Comparison of ENCODE assay signal across 11 mouse cellular contexts in the genomic region with DNA sequence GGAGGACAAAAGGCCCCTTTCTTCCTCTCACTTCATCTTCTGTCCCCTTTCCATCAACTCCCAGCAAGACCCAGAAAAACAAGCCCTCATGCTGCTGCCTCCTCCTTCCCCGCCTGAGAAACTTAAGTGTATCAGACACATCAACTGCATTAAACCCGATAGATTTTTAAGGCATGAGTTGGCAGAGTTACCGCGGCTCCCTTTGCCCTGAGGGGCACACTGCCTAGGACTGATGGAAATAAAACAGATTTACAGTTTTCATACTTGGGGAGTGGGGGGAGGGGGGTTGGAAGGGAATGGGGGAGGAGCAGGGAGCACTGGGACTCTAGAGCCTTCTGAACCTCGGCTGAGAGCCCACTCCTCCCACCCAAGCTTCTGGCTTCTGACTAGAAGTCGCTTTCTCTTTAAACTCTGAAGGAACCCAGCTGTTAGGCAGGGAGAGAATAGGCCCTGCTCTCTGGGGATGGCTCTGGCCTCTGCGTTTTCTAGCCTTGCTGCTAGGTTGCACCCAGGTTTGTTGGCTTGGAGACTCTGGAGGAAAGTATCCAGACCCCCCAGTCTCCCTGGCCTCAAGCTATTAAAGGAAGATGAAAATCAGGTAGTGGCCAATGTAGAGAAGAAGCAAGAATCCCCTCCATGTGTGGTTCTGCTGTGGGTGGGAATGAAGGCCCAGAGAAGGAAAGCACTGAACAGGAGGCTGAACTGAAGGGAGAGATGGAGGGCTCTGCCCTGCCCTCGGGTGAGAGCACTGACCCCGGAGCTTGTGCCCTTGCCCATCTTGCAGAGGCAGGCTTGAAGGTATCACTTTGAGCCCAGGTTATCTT. TPM values are rescaled to one million over a fixed set of nuclear protein-coding genes. Genes with fewer than 3 reads are reported as not detected.
DNase-seq lines count a peak whose midpoint lies in the region; ATAC-seq and TF ChIP-seq lines count a peak whose summit lies in the region.
"Had no signal": no experiment of that assay in that cellular context is flagged by ENCODE, and none has a peak within 500 bp of the region (broad histone marks: within the 10 kb centered on the region; RNA-seq: fewer than 3 reads in every experiment).

No protein-coding gene starts in this region.

- H3K36me3 ChIP-seq in lung, embryonic 14.5 days (ENCODE audit: insufficient read depth): no peaks in the 10 kb centered on the region; the same call in 1 of the 2 replicates
- no peaks in the 10 kb centered on the region for H3K36me3 ChIP-seq in hindbrain, embryonic 14.5 days (replicated peaks; ENCODE audit: control insufficient read depth, insufficient read depth)
- H3K36me3 ChIP-seq in neural tube, embryonic 13.5 days: peaks cover 5% of the 10 kb centered on the region; the same call in 1 of the 2 replicates

- WGBS in lung, embryonic 14.5 days: 37% methylated on average over 9 of the region's 9 CpGs
- WGBS in hindbrain, embryonic 14.5 days: 42% methylated on average over 9 of the region's 9 CpGs
- 36% methylated on average over 9 of the region's 9 CpGs for WGBS in neural tube, embryonic 13.5 days

- H3K27me3 ChIP-seq in lung, embryonic 14.5 days (ENCODE audit: insufficient read depth, low read length): no peaks in the 10 kb centered on the region
- H3K27me3 ChIP-seq in hindbrain, embryonic 14.5 days (ENCODE audit: control insufficient read depth, insufficient read depth, low read length): no peaks in the 10 kb centered on the region
- H3K27me3 ChIP-seq in neural tube, embryonic 13.5 days: no peaks in the 10 kb centered on the region
- H3K27me3 ChIP-seq: midbrain, embryonic 12.5 days had no signal

- peak; percentile 92 for DNase-seq in lung, embryonic 14.5 days
- DNase-seq in lung, postnatal 25 days (ENCODE audit: low spot score): no peak
- peak; percentile 57 to 60 for DNase-seq in heart, adult 9 months (ENCODE audit: low spot score in 2 of 2)
- DNase-seq in hindbrain, embryonic 14.5 days (ENCODE audit: low spot score): no peak
- DNase-seq in thymus, postnatal 4 days: no peak
- DNase-seq in urinary bladder, adult 18-20 months (ENCODE audit: low spot score in 2 of 2): no peak

- peak; percentile 85 for ATAC-seq in lung, embryonic 14.5 days (ENCODE audit: insufficient read depth)
- no peak for ATAC-seq in hindbrain, embryonic 14.5 days (ENCODE audit: low FRiP score)
- 0 out of 2 replicates have a peak, but pooled peaks have one; percentile 15 for ATAC-seq in neural tube, embryonic 13.5 days (ENCODE audit: low read depth)
- ATAC-seq in erythroblast, adult 5-6 weeks (replicated peaks; ENCODE audit: low FRiP score, poor library complexity, severe bottlenecking): no peak

- no peak overlapping the region for H3K4me3 ChIP-seq in lung, embryonic 14.5 days (ENCODE audit: low read depth, low read length)
- no peak overlapping the region for H3K4me3 ChIP-seq in hindbrain, embryonic 14.5 days (replicated peaks; ENCODE audit: low read length)
- H3K4me3 ChIP-seq in neural tube, embryonic 13.5 days: no peak overlapping the region
- H3K4me3 ChIP-seq: forebrain, embryonic 10.5 days; midbrain, embryonic 12.5 days had no signal

- peak overlapping the region; percentile 86 for H3K27ac ChIP-seq in lung, embryonic 14.5 days (ENCODE audit: low read depth)
- peak overlapping the region; percentile 23 for H3K27ac ChIP-seq in hindbrain, embryonic 14.5 days
- peak overlapping the region; percentile 74 for H3K27ac ChIP-seq in neural tube, embryonic 13.5 days (replicated peaks)
- H3K27ac ChIP-seq: forebrain, embryonic 10.5 days; midbrain, embryonic 12.5 days had no signal

- peaks cover 30% of the 10 kb centered on the region for H3K4me1 ChIP-seq in lung, embryonic 14.5 days (ENCODE audit: insufficient read depth)
- peaks cover 21% of the 10 kb centered on the region; the same call in 1 of the 2 replicates for H3K4me1 ChIP-seq in hindbrain, embryonic 14.5 days (replicated peaks; ENCODE audit: control insufficient read depth, insufficient read depth, low read length)
- peaks cover 52% of the 10 kb centered on the region for H3K4me1 ChIP-seq in neural tube, embryonic 13.5 days (replicated peaks)

- no peaks in the 10 kb centered on the region for H3K9me3 ChIP-seq in lung, embryonic 14.5 days (ENCODE audit: low read depth, low read length)
- H3K9me3 ChIP-seq in hindbrain, embryonic 14.5 days (ENCODE audit: control insufficient read depth, low read length): no peaks in the 10 kb centered on the region
- H3K9me3 ChIP-seq in neural tube, embryonic 13.5 days: no peaks in the 10 kb centered on the region
- H3K9me3 ChIP-seq: forebrain, embryonic 10.5 days; G1E; midbrain, embryonic 12.5 days had no signal

- no peak for TF ChIP-seq CTCF in lung, embryonic 14.5 days (IDR thresholded peaks at IDR 0.05; ENCODE audit: low read depth)

- no peak overlapping the region for H3K9ac ChIP-seq in lung, embryonic 14.5 days
- no peak overlapping the region for H3K9ac ChIP-seq in hindbrain, embryonic 14.5 days
- H3K9ac ChIP-seq in neural tube, embryonic 13.5 days: 0 out of 2 replicates have a peak overlapping the region, but pooled peaks have one; percentile 22
- H3K9ac ChIP-seq: midbrain, embryonic 12.5 days had no signal

- H3K4me2 ChIP-seq in lung, embryonic 14.5 days: no peak overlapping the region
- H3K4me2 ChIP-seq in hindbrain, embryonic 14.5 days (replicated peaks): no peak overlapping the region
- no peak overlapping the region for H3K4me2 ChIP-seq in neural tube, embryonic 13.5 days
- H3K4me2 ChIP-seq: midbrain, embryonic 12.5 days had no signal

RNA-seq across cellular contexts. Expression of a gene that starts 18.4 kb away (rescaled TPM):
- 30.9 and 39.9 TPM in 2 replicates for polyA plus RNA-seq in lung, embryonic 14.5 days (2014; fragmentation: Nextera tagmentation; extraction: Ambion mirVana)
- polyA plus RNA-seq in hindbrain, embryonic 14.5 days (2014; fragmentation: Nextera tagmentation; extraction: Ambion mirVana): 32.9 and 36.3 TPM in 2 replicates
- 13.3 and 14.0 TPM in 2 replicates for polyA plus RNA-seq in neural tube, embryonic 13.5 days (2015; fragmentation: Nextera tagmentation; extraction: Ambion mirVana)
- total RNA-seq in erythroblast, adult 5-6 weeks (2015; ENCODE audit: low replicate concordance): not detected in 2 replicates
- 0.26 TPM in 1 of 2 replicates, not detected in the other for total RNA-seq in erythroblast, adult 5-6 weeks (2017; ENCODE audit: low replicate concordance)

Comparison
In these comparisons a context has a peak if more than half of its experiments do, and no peak if none do; other contexts are left out.
1. DNase-seq: peak in lung, embryonic 14.5 days (single experiment) and heart, adult 9 months (2 of 2); none in lung, postnatal 25 days (single experiment), hindbrain, embryonic 14.5 days (single experiment), thymus, postnatal 4 days (single experiment) and urinary bladder, adult 18-20 months (0 of 2).
2. ATAC-seq: peak in lung, embryonic 14.5 days (single experiment) and neural tube, embryonic 13.5 days (single experiment); none in hindbrain, embryonic 14.5 days (single experiment) and erythroblast, adult 5-6 weeks (single experiment).
3. H3K27ac ChIP-seq: peak in every context shown above with its lines; median percentile 86 in lung, embryonic 14.5 days; 74 in neural tube, embryonic 13.5 days; 23 in hindbrain, embryonic 14.5 days.